In genomic region chr9:44890122-44890521, GRCm38 (mm10) we compare ENCODE assay signal across 34 mouse cellular contexts.
"Had no signal": no experiment of that assay in that cellular context is flagged by ENCODE, and none has a peak within 500 bp of the region (broad histone marks: within the 10 kb centered on the region; RNA-seq: fewer than 3 reads in every experiment).

No protein-coding gene starts in this region.

- H3K9me3 ChIP-seq: heart, embryonic 10.5 days; heart, embryonic 12.5 days; heart, embryonic 13.5 days; heart, embryonic 15.5 days; hindbrain, embryonic 10.5 days; hindbrain, embryonic 12.5 days; hindbrain, embryonic 13.5 days; hindbrain, embryonic 15.5 days; intestine, embryonic 15.5 days; kidney, embryonic 15.5 days had no signal

- ATAC-seq: hindbrain, embryonic 16.5 days; hindbrain, postnatal 0 days; inflammation-experienced regulatory T-cells, adult 6 months; intestine, embryonic 15.5 days; intestine, embryonic 16.5 days; intestine, postnatal 0 days had no signal

- H3K9ac ChIP-seq: heart, embryonic 12.5 days; heart, embryonic 13.5 days; heart, embryonic 15.5 days; hindbrain, embryonic 12.5 days; hindbrain, embryonic 13.5 days; hindbrain, embryonic 14.5 days; hindbrain, embryonic 15.5 days; intestine, embryonic 15.5 days; kidney, embryonic 15.5 days had no signal

- H3K36me3 ChIP-seq: heart, embryonic 10.5 days; heart, embryonic 12.5 days; heart, embryonic 13.5 days; heart, embryonic 15.5 days; hindbrain, embryonic 10.5 days; hindbrain, embryonic 12.5 days; hindbrain, embryonic 13.5 days; hindbrain, embryonic 15.5 days; intestine, embryonic 15.5 days; kidney, embryonic 15.5 days had no signal

- H3K4me1 ChIP-seq: heart, embryonic 15.5 days; hindbrain, embryonic 10.5 days; hindbrain, embryonic 12.5 days; hindbrain, embryonic 13.5 days; hindbrain, embryonic 15.5 days; intestine, embryonic 15.5 days; kidney, embryonic 15.5 days had no signal

- H3K27ac ChIP-seq: heart, embryonic 10.5 days; heart, embryonic 13.5 days; heart, embryonic 15.5 days; hindbrain, embryonic 10.5 days; hindbrain, embryonic 12.5 days; hindbrain, embryonic 13.5 days; hindbrain, embryonic 14.5 days; hindbrain, embryonic 15.5 days; hindbrain, postnatal 0 days; intestine, embryonic 15.5 days; kidney, embryonic 15.5 days; kidney, postnatal 0 days; layer of hippocampus, adult 2 months; left cerebral cortex, adult 2 months had no signal

- H3K27me3 ChIP-seq: heart, embryonic 15.5 days; hindbrain, embryonic 12.5 days; hindbrain, embryonic 15.5 days; intestine, embryonic 15.5 days; kidney, embryonic 15.5 days had no signal

- DNase-seq: heart, postnatal 10 days; heart, postnatal 14 days; heart, postnatal 36 days; heart, postnatal 4 days; kidney, adult 11 months; kidney, adult 18-20 months; kidney, adult 2 months; kidney, adult 8-10 months; kidney, adult 9 months; kidney, postnatal 10 days; kidney, postnatal 14 days; kidney, postnatal 25 days; kidney, postnatal 4 days; layer of hippocampus, adult 9-11 months; layer of hippocampus, postnatal 36 days had no signal

- H3K4me3 ChIP-seq: heart, embryonic 10.5 days; heart, embryonic 12.5 days; heart, embryonic 13.5 days; heart, embryonic 15.5 days; hindbrain, embryonic 10.5 days; hindbrain, embryonic 12.5 days; hindbrain, embryonic 13.5 days; hindbrain, embryonic 15.5 days; intestine, embryonic 15.5 days; kidney, embryonic 15.5 days; layer of hippocampus, adult 2 months; left cerebral cortex, adult 2 months had no signal
